Mouse (Mus musculus) megakaryocyte progenitor cell, adult 5-6 weeks (primary cell): ENCODE measurements around the gene Gphn. TPM values are rescaled to one million over a fixed set of nuclear protein-coding genes. Genes with fewer than 3 reads are reported as not detected.

ENCODE experiments used
- ATAC-seq: replicated peaks from 2 replicates; pipeline ENCODE4 v1.8.0; 2016; ENCODE audit warnings: mild to moderate bottlenecking, moderate TSS enrichment, inconsistent platforms; ENCODE audit not compliant: poor library complexity
- total RNA-seq, 2 experiments: library from RNA; stranded (forward) in 1 of 2; stranded (reverse) in 1 of 2; fragments of 157-497, 149-512 nt in 1 of 2; fragments of 200-1000 nt in 1 of 2; gene quantifications; 2 replicates each; pipeline versions ENCODE4 v1.2.3 to v1.2.4; 2015 to 2017

The Gphn gene
- total RNA-seq, 2 experiments from 2014 or later = 12.7 to 17.2 TPM

DNA sequence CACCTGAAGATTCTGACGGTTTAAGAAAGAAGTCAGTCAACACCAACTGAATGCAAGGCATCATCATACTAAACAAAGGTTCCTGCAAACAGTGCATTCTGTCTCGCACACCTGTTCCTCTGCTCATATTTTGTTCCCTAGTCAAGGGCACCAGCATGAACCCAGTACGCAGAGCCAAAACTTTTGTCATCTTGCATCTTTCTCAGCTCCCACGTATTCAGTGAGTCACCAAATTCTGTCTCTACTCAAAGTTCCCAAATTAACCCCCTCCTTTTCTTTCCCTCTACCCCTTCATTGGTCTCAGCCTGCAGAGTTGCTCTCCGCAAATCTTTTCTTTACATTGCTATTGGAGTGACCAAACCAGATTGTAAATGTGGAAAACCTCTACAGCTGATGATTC lies 462.7 kb downstream of the Gphn start:
- no peak for ATAC-seq

DNA sequence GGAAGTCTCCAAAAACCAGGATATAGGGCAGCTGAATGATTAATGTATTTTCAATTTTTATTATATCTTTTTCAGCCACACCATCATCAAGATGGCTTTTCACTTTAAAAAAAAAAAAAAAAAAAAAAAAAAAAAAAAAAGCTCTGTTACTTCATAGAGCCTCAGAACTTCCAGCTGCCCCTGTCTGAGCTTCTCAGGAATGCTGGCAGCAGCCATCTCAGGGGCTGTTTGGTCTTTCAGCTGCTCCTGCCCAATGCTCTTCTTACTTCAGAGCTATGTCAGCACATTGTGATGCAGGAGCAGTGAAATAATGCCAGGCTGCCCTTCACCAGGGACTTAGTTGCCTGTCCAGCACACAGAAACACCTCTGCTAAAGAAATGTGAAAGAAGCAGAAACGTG lies 465.1 kb downstream of the Gphn start, which contains the start of gene Fam71d:
Gene Fam71d, plus strand, starts transcription at position 211 of the 400 bp plus-strand sequence.
- no peak for ATAC-seq

DNA sequence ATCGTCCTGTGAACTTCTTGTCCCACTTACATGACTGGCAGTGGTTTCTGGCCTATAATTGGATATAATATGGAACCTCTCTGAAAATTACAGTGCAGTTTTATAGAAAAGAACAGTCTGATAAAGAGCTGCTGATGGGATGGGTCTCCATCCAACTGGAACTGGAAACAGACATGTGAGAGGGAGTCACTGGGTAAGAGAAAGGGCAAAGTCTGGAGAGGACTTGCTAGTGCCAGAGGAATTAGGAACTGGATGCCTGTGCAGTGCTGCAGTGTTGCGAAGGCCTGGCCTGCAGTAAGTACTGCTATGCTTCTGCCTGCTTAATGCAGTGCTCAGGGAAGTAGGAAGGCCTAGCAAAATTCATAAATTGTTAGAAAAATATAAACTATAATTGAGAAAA lies 467.1 kb downstream of the Gphn start:
- no peak for ATAC-seq

DNA sequence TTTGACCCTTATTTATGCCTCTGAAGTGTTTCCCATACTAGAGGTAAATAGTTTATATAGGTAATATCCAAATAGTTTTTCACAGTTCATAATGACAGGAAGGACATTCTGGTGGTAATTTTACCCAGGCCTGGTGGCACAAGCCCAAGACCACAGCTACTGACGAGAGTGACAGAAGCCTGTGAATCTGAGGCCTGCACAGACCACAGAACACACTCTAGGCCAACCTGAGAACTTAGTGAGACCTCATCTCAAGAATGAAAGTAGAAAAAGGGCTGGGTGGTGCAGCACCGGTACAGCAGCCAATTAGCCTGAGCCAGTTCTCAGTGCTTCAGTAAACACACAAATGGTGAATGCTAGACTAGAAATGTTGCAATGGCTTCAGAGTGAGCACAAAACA lies 491.6 kb downstream of the Gphn start:
- no peak for ATAC-seq

DNA sequence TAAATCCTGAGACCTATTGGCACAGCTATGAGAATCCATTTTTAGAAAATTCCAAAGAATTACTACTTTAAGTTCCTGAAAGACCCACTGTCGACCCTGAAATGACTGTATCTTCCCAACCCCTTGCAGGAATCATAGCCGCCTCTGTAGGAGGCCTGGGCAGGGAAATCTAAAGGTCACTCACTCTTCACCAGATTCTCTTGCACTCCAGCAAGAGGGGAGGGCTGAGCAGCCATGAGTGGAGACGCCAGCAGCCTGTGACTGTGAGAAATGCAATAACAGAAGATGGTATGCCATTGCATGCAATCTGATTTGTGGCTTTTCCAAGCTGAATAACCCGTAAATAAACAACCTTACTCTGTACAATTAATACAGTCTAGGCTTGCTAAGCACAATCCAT lies 501.5 kb downstream of the Gphn start:
- ATAC-seq = no peak

Other genes starting within 250 kb of the Gphn start
- gene Gm6657, start 32.1 kb upstream of the Gphn start, total RNA-seq (2015) = not detected in 2 replicates
- gene Gm6657, start 32.1 kb upstream of the Gphn start, total RNA-seq (2017) = not detected in 2 replicates